Mouse (Mus musculus): Measurements from ENCODE around the gene Zfp488.

Zfp488 gene

GRCm38 (mm10) chr14:33942222-33942621 lies 36.3 kb downstream of the Zfp488 start:
- no peak for DNase-seq

DNA sequence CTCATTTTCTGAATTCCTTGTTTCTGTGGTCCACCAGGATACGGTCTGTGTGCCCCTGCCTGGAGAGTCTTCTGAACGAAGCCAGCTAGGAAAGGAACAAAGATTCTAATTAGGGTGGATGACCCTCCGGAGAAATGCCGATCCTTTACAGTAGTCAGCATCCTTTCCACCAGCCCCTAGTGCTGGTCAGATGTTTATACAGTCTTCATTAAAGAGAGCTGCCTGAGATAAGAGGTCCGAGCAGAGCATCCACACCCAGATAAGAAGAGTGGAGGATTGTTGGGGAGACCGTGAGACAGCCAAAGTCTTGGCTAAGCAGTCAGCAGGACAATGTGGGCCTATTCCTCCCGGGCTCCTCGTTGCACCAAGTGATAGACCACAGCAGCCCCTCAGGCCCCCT lies 37.8 kb downstream of the Zfp488 start, which contains the start of gene Gdf2:
Gene Gdf2, plus strand, starts transcription at position 301 of the 400 bp plus-strand sequence.
- DNase-seq: no peak

GRCm38 (mm10) chr14:33939117-33939516 lies 39.4 kb downstream of the Zfp488 start:
- peak; percentile 20 to 56 for DNase-seq

DNA sequence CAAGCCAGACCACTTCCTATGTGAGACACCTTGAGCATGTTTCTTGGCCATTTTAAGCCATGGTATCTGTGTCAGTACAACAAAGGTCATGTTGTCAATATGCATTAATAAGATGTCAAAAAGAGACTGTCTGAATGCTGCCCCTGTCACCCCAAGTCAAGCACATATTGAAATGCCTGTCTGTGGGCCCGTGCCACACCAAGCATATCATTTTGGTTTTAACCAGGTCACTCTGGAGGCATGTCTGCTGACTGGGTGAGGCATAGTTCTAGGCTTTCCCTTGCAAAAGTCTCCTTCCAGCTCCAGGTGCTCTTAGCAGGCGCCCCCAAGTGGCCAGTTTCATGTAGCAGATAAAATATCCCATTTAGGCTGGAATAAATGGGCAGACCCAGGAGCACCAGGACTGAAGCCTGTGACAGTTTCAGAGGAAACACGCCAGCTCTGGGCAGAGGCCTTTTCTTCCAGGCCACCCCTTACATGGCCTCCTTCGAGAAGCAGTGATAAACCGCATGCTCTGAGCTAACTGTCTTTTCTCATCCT lies 44.7 kb downstream of the Zfp488 start:
- peak; percentile 15 to 61 for DNase-seq

GRCm38 (mm10) chr14:33932935-33933703 lies 45.4 kb downstream of the Zfp488 start:
- DNase-seq: peak; percentile 23 to 72

GRCm38 (mm10) chr14:33931853-33932252 lies 46.7 kb downstream of the Zfp488 start:
- no peak for DNase-seq

DNA sequence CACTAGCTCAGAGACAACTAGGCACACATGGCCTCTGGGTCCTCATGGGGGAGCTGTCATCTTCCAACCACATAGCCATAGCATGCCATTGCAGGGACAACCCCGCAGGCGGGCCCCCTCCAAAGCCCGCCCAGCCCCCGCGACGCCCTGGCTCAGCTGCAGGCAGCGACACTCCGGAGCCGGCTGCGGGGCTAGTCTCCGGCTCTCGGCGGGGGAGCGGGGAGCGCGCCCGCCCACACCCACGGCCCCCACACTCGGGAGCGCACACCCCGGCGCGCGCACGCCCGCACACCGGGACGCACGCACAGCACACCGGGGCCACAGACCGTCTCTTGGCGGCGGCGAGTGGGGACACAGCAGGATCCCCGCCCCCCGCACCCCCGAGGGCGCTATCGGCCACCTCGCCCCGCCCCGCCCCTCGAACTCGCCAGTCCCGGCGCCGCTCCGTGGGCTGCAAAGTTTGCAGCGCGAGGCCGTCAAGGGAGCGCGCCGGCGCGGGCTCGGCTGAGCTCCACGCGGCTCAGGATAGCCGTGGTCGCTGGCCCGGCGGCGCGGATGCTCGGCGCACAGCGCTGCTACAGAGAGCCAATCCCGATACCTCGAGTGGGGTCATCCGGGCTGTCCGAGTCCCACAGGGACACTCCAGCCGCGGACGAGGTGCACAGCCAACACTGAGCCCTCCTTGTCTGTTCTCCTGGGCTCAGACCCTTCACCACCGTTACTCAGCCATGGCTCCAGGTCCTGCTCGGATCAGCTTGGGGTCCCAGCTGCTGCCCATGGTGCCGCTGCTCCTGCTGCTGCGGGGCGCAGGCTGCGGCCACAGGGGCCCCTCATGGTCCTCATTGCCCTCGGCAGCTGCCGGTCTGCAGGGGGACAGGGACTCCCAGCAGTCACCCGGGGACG lies 55.1 kb downstream of the Zfp488 start, which contains the start of gene Gdf10:
Gene Gdf10, plus strand, starts transcription at position 420 of the 903 bp plus-strand sequence.
- DNase-seq: no peak

DNA sequence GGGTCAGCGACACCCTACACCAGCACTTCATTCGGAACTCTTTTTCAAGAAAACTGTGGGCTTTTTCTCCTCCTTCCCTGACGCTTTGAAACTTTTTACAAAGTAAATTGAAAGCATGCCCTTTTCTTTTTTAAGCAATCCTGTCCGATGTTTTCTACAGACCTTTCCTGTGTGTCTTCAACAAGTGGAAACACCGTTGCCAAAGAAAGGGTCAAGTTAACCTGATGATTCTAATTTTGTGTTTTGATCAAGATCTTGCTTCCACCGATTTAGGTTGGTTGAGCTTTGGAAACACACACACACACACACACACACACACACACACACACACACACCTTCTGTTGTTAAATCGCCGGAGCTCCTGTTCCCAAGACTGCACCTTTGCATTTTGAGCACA lies 55.8 kb downstream of the Zfp488 start:
- no peak for DNase-seq

GRCm38 (mm10) chr14:33920727-33921559 lies 57.6 kb downstream of the Zfp488 start:
- no peak for DNase-seq

All from kidney, adult 8-10 months (tissue).